Mouse (Mus musculus) CD4-positive, CD25-positive, alpha-beta regulatory T cell, adult 9 weeks (primary cell): ENCODE data around the gene Sprr2b. TPM values are rescaled to one million over a fixed set of nuclear protein-coding genes. Genes with fewer than 3 reads are reported as not detected.

Experiments
- polyA plus RNA-seq: library from polyadenylated mRNA; unstranded; fragments of 100-300 nt; shearing (Covaris generic); gene quantifications from one replicate; pipeline ENCODE4 v1.2.1, GENCODE M21; 2017

Sprr2b gene
- polyA plus RNA-seq, result not detected

GRCm38 (mm10) chr3:92316320-92316719 lies at the start of gene Sprr2b:
TSS of gene Sprr2b (plus strand) at chr3:92316620.

GRCm38 (mm10) chr3:92285101-92285500 lies 31.3 kb upstream of the Sprr2b start, which contains the start of gene Sprr2a3:
TSS of gene Sprr2a3 (plus strand) at chr3:92285417.

GRCm38 (mm10) chr3:92338840-92339239 lies 22.4 kb downstream of the Sprr2b start, which contains the start of gene Sprr2d:
TSS of gene Sprr2d (plus strand) at chr3:92339140.

GRCm38 (mm10) chr3:92351843-92352242 lies 35.4 kb downstream of the Sprr2b start, which contains the start of gene Sprr2e:
TSS of gene Sprr2e (plus strand) at chr3:92352143.

GRCm38 (mm10) chr3:92364887-92365286 lies 48.5 kb downstream of the Sprr2b start, which contains the start of gene Sprr2f:
TSS of gene Sprr2f (plus strand) at chr3:92365187.

Other genes with a start within 250 kb of the Sprr2b start
- gene Lor, start 233.5 kb upstream of the Sprr2b start, polyA plus RNA-seq, result not detected
- not detected for gene Prr9, start 192.7 kb upstream of the Sprr2b start, polyA plus RNA-seq
- gene Lelp1, start 173.9 kb upstream of the Sprr2b start, polyA plus RNA-seq, result not detected
- gene Sprr2a1, start 100.8 kb upstream of the Sprr2b start, polyA plus RNA-seq, result not detected
- gene Sprr2a2, start 100.7 kb upstream of the Sprr2b start, polyA plus RNA-seq, result not detected
- gene Sprr2a3, start 31.2 kb upstream of the Sprr2b start, polyA plus RNA-seq, result not detected
- not detected for gene Sprr2d, start 22.5 kb downstream of the Sprr2b start, polyA plus RNA-seq
- not detected for gene Sprr2e, start 35.5 kb downstream of the Sprr2b start, polyA plus RNA-seq
- gene Sprr2f, start 48.6 kb downstream of the Sprr2b start, polyA plus RNA-seq, result not detected
- gene Sprr2h, start 69.1 kb downstream of the Sprr2b start, polyA plus RNA-seq, result not detected
- gene Sprr2i, start 91.4 kb downstream of the Sprr2b start, polyA plus RNA-seq, result not detected
- gene Sprr2j-ps, start 101.5 kb downstream of the Sprr2b start, polyA plus RNA-seq, result not detected
- gene Gm9774, start 112.8 kb downstream of the Sprr2b start, polyA plus RNA-seq, result 25.1 TPM
- gene Sprr2k, start 116.0 kb downstream of the Sprr2b start, polyA plus RNA-seq, result not detected
- gene Sprr1b, start 122.2 kb downstream of the Sprr2b start, polyA plus RNA-seq, result not detected
- not detected for gene Sprr3, start 142.1 kb downstream of the Sprr2b start, polyA plus RNA-seq
- gene Sprr1a, start 169.3 kb downstream of the Sprr2b start, polyA plus RNA-seq, result not detected
- gene Sprr4, start 183.9 kb downstream of the Sprr2b start, polyA plus RNA-seq, result not detected
- not detected for gene 2310046K23Rik, start 217.9 kb downstream of the Sprr2b start, polyA plus RNA-seq